Mouse (Mus musculus) right cerebral cortex, postnatal 4 days (tissue): Measurements from ENCODE around the gene Xrcc4.
"Not testable (repeated sequence)": the region's sequence is repeated elsewhere in the genome, so short reads cannot be mapped to it uniquely, and the experiment has no call there.

ENCODE experiments used
- DNase-seq: peaks from one replicate; pipeline ENCODE4 v3.0.0-alpha.2; 2022

Xrcc4 gene

DNA sequence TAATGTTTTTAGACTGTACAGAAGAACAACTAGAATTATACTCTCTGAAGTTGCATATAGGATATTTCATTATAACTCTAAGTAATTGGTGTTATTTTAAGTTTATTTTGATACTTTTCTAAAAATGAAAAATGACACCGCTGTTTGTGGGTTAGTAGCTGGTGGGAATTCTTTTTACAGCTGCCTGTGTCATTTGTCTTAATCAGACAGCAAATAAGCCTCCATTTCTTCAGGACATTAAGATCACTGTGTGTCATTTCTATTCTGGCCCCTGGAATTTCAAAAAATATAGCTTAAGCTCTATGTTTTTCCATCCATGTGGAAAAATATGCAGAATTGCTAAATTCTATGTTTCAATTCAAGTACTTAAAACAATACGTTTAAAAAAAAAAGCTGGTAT lies 287.5 kb downstream of the Xrcc4 start:
- DNase-seq, result no peak

DNA sequence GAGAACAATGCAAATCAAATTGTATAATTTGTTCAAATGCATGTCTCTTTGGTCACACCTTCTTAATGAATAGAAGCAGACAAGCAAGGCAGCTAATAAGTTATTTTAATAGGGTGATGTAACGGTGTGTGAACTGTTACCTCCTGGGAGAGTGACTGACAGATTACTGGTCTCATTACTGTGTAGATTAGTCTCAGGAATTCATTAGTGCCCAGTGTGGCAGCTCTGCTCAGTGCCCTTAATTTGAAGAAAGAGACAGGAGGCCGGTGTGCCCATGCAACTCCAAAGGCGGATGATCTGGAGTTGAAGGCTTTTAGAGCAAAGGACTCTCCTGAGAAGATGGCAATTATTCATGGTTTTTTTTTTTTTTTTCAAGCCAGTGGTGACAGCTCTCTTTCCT lies 291.7 kb downstream of the Xrcc4 start:
- no peak for DNase-seq

DNA sequence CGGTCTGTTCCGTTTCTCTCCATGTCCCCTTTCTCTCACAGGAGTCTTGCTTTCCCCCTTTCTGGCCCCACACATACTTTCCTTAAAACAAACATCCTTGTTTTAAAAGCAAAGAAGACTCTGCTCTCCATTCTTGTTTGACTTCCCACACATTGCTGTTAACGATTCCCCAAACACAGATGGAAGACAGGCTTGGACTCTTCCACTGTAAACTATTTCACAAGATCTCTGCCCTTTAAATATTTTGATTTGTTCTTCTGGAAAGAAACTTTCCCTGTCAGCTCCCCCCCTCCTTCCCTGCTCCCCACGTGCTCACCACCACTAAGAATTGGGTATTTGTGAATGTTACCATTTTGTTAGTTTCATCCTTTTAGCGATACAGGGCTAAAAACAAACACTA lies 297.9 kb downstream of the Xrcc4 start:
- DNase-seq, result no peak

DNA sequence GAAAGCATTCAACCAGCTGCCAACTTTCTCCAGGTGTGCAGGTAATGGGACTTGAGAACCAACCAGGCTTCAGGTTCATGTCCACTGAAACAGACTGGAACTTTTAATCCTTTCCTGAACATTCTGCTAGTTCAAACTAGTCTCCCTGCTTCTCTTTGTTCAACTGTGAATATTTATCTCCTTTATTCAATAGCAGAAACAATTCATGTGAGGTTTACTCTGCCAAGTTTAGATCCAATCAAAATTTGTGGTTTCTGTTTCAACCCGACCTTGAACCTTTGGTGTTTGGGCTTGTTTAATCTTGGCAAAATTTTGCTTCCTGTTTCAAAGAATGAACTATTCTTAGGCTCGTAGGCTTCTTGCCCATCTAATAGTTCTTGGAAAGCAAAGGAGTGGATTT lies 306.5 kb downstream of the Xrcc4 start:
- no peak for DNase-seq

DNA sequence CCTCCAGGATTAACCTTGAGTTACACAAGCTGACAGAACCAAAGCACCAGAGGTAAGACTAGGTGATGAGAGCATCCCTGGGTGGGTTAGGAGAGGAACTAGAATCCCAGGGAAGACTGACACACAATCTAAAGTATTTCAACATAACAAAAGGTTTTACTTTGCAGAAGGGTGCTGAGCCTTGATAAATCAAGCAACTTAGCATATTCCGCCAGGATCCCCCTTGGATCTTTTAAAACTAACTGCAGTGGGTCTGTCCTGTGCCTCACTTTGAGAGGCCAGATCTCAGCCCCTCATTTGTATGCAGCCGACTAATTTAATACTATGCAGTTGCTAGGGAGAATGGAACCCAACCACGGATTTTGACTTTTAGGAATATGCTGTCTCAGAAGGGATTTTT lies 309.1 kb downstream of the Xrcc4 start:
- no peak for DNase-seq

DNA sequence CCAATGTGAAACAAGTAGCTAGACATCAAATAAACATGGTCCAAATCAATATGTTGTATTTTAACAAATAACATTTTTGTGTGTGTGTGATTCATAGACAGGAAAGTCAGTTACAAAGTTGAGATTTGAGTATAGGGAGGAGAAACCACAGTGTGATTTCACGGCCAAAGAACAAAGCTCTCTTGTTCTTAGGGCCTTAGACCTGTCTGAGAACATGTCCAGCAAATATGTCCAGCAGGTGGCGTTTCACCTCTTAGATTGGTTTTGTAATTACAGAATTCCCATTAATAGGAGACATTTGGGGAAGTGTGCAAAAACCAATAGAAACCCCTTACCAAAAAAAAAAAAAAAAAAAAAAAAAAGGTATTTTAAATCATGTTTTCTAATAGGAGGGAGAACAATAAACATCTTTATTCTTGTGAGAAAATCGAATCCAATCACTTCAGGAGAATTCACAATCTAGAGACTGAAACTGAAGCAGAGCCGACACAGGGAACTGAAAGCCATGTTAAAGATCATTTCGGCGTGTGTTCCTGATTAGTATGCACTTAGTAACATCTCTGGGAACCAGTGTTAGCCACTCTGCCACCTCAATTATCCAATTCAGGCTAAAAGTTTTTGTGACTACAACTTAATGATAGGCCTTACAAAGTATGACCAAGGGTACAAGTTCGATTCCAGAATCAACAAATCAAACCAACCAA lies 310.0 kb downstream of the Xrcc4 start:
- DNase-seq, result peak; percentile 45

DNA sequence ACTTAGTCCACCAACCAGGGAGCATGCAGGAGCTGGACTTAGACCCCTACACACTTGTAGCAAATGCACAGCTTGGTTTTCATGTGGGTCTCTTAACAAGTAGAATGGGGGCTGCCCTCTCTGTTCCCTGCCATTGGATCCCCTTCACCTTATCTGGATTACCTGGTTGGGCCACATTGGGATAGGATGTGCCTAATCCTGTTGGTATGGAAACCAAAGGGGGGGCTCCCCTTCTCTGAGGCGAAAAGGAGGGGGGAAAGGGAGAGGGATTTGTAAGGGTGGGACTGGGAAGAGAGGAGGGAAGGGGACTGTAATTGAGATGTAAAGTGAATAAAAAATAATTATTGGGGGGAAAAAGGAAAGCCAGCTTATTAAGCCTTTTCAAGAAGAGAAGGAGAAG lies 311.6 kb downstream of the Xrcc4 start:
- DNase-seq, result no peak

DNA sequence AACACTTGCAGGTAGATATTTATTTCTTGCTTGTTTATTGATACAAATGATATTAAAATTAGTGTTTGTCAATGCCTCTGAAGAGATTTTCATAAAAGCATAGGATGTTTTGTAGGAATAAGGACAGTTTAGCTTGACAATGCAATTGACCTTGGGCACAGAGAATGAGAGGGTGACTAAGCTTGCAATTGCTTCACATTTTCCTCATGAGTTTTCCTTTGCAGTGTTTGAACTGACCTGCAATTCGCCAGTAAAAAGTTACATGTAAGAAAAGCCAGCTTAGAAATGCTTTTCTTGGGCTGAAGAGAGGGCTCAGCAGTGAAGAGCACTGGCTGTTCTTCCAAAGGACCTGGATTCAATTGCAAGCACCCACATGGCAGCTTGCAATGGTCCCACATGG lies 312.3 kb downstream of the Xrcc4 start:
- no peak for DNase-seq

DNA sequence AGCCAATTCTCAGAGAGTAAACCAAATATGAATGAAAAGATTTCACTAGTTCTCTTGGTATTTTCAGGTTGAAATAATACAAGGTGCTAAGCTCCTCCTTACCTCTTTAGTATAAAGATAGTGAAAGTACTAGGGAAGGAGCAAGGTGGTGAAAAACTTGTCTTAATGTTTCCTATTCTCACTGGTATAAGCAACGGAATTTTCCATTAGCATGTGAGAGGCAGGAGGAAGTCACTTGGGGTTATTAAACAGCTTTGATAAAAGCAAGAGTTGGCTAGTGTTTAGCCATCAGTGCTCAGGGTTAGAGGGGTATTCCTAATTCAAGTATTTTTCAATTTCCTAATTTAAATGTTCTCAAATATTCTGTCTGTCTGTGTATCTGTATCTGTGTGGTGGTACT lies 322.9 kb downstream of the Xrcc4 start:
- DNase-seq, result no peak

DNA sequence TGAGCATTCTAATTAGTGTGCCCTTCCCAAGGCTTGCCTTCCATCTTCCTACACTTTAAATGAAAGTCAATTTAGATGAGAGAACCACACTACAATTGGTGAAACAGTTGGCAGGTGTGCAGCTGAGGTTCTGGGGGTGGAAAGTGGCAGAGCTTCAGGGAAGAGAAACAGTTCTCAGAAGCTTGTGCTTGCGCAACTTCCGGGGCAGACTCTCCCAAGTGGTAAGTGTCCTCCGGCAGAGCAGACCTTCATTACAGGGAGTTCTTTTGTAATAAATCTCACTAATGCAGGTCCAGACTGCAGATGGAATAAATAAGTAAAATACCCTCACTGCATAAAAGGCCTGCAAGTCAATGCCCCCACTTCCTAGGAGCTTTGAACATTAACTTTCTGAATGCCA lies 323.4 kb downstream of the Xrcc4 start:
- DNase-seq, result no peak

DNA sequence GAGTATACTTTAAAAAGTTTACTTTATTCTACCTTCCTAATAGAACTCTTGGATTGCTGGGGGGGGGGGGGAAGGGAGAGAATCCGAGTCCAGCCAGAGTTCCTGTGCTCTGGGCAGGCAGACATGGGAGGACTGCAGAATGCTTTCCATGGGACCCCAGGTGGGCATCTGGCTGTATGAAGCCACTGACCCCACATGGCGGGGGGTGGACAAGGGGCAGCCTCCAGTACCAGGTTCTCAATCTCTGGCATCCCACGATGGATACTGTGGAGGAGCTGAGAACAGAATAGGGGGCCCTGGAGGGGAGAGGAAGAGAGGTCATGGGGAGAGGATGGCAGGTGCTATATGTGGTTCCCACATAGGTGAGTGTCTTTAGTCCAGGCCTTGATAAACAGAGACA lies 327.1 kb downstream of the Xrcc4 start:
- no peak for DNase-seq

DNA sequence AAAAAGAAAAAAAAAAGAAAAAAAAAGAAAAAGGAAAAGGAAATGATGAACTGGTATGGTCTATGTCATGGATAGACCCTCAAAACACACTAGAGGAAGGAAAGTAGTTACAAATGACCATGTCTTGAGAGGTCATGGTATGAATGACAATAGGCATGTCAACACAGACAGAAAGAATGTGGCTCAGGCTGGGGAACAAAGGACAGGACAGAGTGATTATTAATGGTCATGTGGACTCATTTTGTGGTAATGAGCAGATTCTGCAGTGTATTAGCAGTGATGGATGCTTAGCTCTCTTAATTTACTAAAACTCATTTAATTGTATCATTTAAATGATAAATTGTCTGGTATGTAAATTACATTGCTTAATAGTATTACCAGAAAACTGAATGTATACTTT lies 333.1 kb downstream of the Xrcc4 start:
- no peak for DNase-seq

DNA sequence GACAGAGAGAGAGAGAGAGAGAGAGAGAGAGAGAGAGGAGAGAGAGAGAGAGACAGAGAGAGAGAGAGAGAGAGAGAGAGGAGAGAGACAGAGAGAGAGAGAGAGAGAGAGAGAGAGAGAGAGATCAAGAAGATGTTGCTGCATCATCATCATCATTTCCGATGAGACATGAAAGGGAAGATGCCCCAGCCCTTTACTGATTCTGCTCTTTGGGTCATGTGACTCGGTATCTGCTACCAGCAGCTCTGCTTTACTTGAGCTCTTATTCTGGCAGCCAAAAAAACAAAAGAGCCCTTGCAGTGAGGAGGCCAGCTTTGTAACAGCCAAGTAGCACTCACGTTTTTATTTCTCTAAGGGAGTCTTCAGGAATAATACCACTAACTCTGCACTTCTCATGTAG lies 338.8 kb downstream of the Xrcc4 start:
- not testable (repeated sequence) for DNase-seq

DNA sequence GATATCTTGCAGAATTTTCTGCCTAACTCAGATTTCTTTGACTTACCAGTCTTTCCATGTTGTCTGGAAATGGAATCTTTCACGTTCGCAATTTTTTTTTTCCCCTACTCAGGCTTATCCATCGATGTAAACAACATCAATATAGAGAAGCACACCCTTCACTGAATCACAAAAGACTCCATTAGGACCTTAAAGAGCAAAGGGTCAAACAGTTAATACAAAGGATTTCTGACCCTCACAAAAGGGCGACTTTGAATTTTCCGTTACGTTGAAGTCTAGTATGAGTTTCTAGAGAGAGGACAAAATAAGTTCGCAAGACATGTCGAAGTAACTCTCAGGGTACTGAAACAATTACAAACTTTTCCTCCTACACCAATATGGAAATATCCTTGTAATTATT lies 346.2 kb downstream of the Xrcc4 start:
- DNase-seq, result no peak

DNA sequence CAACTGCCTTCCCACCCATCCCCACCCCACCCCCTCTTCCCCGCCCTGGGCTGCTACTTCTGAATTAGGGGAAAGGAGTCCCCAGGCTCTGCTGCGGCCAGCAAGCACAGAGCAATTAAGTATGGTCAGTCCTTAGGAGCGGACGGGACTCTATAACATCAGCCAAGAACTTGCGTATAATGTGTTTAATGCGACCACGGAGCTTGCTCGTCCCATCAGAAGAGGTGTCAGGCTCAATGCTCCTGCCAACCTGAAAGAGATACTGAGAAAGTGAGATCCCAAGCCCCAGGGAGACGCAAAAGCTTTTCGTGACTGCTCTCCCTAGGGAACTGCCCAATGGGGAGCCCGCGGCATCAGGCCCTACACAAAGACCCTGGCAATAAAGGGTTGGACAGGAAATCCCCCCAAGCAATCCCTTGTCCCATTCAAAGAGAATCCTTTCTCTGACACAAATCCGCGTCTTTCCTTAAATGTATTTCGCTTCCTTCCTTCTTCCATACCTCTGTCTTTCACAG lies 346.7 kb downstream of the Xrcc4 start:
- peak; percentile 15 for DNase-seq

DNA sequence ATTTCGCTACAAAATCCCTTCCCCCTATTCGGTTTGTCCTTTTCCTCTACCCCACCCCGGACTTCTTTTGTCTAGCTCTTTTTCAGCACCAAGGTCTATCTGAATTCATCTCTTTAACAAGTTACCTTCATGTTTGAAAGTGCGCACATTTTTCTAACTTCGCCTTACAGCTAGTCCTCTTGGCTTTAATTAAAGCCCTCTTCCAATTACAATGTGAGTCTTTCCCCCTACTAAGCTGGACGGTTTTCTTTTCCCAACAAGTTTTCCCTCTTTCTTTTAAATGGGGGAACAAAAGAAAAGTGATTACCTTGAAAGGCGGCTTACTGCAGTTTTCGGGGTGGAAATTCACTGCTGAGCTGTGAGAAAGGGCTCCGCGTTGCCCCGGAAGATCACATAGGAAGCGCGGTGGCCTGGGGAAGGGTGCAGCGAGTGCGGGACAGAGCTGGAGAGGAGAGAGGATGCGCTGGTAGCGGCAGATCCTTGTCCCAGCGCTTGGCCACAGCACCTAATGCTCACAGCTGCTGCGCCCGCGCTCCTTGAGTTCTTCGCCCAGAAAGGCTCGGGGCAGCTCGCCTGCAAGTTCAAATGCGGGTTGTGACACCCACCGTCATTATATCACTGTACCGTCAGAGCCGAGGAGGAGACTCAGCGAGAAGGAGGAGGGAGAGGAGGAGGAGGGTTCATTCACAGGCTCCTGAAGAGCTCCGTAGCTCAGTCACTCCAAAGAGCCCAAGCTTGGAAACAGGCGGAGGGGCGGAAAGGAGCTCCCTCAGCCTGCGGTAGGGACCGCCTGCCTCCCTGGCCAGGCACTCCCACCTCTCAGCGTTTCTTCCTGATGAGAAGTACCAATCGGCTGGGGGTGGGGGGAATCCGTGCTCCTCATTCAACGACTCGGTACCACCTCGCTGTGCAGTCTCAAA lies 347.4 kb downstream of the Xrcc4 start, which contains the start of gene Vcan:
Vcan (minus strand) TSS at position 744 of the 920 bp plus-strand sequence.
- peak; percentile 58 for DNase-seq

DNA sequence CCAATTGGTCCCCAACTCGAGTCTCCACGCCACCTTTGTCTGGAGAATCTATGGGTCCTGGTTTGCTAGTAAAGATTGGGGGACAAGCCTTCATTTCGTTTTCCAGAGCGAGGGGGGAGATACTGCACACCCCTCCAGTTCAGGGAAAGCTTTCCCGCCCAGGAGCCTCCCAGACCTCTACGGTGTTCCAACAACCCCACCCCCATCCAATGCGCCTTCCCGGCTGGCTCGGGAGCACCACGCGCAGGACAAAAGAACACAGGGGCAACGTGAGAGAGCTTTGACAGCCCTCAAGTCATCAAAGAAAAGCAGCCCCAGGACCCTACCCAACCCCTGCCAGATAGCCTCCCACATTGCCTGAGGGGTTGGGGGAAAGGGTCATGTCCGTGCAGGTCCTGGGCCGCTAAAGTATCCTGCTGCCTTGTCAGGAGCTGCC lies 348.3 kb downstream of the Xrcc4 start:
- peak; percentile 58 for DNase-seq

DNA sequence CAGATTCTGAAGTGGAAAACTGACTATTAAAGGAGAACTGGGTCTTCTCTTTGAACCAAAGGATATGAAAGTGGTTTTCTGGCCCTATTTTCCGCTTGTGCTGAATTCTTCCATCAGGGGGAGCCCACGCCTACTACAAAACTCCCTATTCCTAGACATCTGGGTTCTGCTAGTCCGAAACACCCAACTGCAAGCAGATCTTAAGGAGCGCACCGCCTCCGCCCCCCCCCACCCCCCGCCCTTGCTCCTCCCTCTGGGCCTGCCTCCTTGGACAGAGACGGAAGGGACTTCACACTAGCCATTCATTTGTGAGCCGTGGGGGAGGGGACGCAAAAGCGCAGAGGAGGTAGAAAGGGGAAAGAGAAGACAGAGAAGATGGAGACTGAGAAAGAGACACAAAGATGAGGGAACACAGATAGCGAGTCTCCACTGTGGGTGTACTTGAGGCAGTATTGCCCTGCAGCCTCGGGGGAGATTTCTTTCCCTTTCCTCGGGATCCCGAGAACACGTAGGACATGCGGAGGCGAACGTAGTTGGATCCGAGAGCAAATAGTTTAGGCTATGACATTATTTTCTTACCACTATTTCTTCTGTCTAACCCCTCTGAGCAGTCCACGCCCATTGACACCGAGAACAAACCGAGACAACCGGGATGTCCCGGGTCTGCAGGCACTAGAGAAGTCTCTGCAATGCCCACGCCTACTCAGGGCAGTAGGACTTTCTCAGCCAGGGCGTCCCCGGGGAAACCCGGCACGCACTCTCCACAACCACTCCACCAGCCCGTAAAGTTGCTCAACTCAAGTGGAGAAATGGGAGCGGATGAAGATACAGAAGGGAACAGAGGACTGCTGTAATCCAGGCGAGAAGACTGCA lies 348.9 kb downstream of the Xrcc4 start:
- DNase-seq, result peak; percentile 82

DNA sequence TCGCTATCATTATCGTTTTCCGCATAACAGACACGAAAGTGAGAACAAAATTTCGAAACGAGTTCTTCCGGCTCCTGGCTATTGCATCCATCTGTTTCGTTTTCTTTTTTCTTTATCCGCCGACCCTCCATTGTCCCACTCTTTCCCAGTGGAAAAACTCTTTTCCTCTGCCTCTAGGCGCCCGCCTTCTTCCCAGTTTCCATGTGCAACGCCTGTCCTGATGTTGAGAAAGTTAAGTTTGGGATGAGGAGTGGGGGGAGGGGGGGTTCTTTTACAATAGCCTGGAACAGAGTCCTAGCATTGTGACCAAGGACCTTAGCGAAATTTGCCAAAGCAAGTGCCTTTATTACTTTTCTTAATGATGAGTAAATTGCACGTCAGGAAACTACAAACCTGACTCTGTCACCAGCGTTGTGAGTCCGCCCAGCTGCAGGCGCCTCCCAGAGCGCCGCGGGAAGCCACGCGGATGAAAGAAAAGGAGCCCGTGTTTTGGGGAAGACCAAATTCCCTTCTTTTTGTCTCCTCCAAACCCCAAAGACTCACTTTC lies 349.6 kb downstream of the Xrcc4 start:
- no peak for DNase-seq

DNA sequence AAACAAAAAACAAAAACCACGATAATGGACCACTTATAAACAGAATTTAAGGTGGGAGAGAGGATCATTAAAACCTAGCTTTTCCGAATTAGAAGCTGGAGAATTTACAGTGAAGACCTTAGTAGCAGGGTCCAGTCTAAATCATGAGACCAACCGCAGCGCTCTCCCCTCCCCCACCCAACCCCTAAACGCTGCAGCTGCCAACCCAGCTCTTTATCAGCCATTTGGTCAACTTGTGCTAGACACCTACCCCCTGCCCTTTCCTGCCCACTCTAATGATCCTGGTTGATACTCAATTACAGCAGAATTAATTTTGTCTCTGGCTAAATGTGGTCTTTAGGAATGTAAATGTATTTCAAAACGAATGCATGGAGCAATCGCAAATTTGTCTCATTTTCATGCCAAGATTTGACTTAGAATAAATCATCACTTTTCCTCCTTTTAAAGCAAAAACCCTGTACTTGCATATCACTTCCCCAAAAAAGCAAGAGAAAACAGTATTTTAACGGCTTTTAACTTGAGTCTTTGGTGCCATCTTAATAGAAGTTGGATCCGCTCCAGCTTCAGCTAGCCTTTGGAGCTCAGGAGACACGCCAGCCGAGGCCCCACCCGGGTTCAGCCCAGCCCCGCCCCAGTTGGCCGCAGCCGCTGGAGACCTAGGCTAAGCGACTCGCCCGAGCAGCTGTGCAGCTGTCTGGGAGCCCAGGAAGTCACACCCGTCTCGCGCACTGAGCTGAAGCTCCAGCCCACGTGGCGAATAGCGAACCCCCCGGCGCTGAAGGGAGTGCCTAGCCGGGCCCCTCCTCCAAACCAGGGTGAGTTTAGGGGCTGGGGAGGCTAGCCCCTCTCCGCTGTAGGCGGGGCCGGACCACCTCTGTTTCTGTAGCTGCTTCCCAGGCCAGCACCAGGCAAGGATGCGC lies 350.4 kb downstream of the Xrcc4 start:
- DNase-seq, result peak; percentile 63

DNA sequence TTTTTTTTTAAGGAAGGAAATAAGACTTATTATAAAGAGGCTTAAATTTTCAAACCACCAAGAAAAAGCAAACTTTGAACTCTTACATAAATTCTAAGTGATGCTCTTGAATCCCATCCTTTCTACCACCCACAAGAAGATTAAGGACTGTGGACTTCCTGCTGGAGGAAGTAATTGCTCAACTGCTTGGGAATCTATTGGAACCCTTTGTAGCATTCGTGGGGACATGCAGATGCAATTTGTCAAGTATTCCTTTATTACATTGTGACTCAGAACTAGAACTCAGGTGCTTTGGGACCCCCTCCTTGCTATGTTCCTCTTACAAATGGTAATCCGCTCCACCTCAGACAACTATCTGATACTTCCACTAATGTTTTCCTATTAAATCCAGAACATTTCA lies 351.1 kb downstream of the Xrcc4 start:
- DNase-seq, result no peak

DNA sequence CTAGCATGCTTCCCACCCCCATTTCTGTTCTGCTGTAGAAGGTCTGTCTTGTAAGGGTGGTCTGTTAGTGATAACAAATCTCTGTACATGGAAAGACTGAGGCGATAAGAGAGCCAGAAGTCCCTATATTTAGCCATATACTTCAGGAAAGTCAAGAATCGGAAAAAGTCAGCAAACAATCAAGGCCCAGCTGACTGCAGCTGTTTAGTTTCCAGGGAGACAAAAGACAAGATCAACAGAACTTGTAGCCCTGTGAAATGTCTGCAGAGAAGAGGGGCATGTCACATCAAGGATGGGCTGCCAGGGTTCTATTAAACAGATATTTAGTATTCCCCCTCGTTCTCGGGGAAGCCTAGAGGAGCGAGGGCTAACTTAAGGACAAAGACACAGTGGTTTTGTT lies 354.3 kb downstream of the Xrcc4 start:
- DNase-seq, result no peak
